Mouse (Mus musculus): ENCODE results near the gene B3gat1.

- no peak for TF ChIP-seq CTCF (IDR thresholded peaks at IDR 0.05; ENCODE audit: low read depth)
- no peak for TF ChIP-seq EP300 (optimal IDR thresholded peaks at IDR 0.05)
Measured at GRCm38 (mm10) chr9:26798205-26798604, 64.7 kb downstream of the B3gat1 start.
